Mouse (Mus musculus) cerebellum, adult 9-11 months (tissue): Measurements from ENCODE around the gene Supv3l1.
A peak's percentile ranks its signal among the peaks of the same experiment; 100 is the strongest.

Experiments
- DNase-seq: peaks from one replicate; pipeline ENCODE4 v3.0.0; 2022

Gene Supv3l1

GRCm38 (mm10) chr10:62412906-62413605, 36.5 kb downstream of the Supv3l1 start:
- DNase-seq = no peak

DNA sequence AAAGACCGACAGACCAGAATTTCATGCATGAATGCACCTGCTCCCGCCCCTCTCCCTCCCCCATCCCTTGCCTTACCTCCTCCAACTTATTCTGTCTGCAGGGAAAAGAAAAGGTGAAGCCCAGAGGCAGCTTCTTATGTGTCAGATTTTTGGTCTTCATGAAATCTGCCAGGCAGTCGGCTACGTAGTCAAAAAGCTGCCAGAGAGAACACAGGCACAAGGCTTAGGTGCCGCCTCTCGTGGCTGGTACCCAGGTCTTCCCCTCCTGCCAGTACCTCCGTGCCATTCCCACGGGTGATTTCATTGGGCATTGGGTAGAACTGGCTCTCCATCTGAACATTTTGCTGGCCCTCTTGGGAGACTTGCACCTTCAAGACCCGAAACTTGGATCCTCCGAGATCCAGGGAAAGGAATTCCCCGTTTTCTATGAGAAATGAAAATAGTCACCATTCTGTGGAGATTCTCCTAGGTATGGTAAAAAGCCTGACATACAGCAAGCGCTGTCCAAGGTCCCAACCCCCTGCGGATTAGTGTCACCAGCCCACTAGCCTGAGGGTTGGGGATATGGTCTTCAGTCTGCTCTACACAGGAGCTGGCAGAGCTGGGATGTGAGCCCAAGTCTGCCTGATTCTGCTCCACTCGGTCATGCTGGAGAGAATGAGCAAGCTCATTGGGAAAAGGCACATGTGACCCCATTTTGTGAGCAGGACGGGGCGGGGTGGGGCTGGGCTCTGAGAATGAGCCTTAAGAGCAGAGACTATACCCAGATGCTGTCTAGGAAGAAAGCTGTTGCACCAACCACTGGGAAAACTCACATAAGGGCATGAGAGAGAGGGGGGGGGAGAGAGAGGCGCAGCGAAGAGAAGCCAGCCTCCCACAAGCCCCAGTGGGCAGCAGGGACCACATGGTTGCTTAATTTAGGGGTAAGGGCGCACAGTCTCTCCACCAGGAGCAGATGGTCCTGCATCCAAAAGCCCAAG, 37.8 kb downstream of the Supv3l1 start:
- DNase-seq = peak; percentile 31

- peak; percentile 76 for DNase-seq
Observed at GRCm38 (mm10) chr10:62410943-62411342, 38.6 kb downstream of the Supv3l1 start.

DNA sequence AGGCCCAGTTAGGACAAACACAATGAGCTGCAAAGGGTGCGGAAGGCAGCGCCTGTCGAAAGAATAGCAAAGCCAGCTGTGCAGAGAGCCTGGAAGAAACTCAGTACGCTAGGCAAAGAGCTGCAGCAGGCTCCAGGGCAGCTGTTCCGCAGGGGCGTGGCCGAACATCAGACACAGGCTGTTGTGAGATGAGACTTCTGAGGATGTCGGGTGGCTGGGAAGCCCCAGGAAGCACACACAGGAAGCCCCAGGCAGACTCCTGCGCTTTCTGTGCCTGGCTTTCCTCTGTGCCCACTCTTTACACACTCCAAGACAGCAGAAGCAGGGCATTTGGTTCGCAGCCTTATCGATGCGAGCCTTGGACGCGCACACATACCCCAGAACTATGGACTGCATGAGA, 44.6 kb downstream of the Supv3l1 start:
- DNase-seq = no peak

- peak; percentile 41 for DNase-seq
Observed at GRCm38 (mm10) chr10:62401641-62402111, 47.9 kb downstream of the Supv3l1 start.

GRCm38 (mm10) chr10:62383011-62383410, 66.5 kb downstream of the Supv3l1 start:
- no peak for DNase-seq

GRCm38 (mm10) chr10:62380936-62381335, 68.6 kb downstream of the Supv3l1 start:
- no peak for DNase-seq

DNA sequence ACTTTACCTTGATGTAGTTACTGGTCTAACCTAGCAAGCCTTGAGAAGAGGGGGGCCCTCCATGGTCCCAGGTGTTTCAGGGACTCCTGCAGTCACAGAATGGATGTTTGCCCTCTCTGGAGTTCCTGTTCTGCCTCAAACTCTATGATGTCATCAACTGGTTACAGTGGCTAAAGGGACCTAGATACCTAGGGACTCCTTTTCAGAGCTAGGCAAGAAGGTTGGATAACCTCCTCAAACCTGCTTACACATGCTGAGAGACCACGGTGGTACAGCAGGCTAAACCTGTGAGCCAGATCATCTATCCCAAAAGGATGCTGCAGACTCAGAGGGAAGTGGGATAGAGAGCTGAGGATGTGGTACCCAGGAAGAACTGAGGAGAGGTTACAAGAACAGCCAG, 69.7 kb downstream of the Supv3l1 start, which contains the start of gene Hk1:
Gene Hk1, minus strand, starts transcription at position 101 of the 400 bp plus-strand sequence.
- no peak for DNase-seq
